Mouse (Mus musculus): Measurements from ENCODE around the gene Gtf3c5.

DNA sequence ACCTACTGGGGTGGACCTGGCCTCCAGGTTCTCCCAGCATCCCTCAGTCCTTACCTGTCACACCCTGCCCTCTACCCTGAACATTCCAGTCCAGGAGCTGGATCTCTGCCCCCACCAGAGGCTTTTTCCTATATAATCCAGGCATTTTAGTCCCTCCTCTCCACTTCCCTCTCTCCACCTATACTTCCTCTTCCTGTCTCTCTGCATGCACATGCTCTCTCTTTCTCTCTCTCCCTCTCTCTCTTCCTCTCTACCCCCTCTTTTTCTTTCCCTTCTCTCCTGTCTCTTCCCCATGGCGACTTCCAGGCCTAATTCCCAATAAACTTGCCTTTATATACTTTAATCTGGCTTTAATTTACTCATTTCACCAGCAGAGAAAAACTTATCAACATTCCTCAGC, 5.0 kb upstream of the Gtf3c5 start:
- TF ChIP-seq CTCF (IDR thresholded peaks at IDR 0.05 in 2 of 3, conservative IDR thresholded peaks at IDR 0.05 in 1 of 3; ENCODE audit: control insufficient read depth in 1 of 3, insufficient read depth in 1 of 3, low read depth in 2 of 3, low read length in 3 of 3, poor library complexity in 1 of 3, severe bottlenecking in 1 of 3) (no peak), POLR2A (IDR thresholded peaks at IDR 0.05; ENCODE audit: control insufficient read depth in 1 of 2, insufficient read depth in 1 of 2, low read depth in 1 of 2, low read length in 2 of 2, poor library complexity in 1 of 2) (0 out of 4 replicates have a peak, but pooled peaks of 1 of the 2 experiments have one; percentile 31), ZNF384 (IDR thresholded peaks at IDR 0.05; ENCODE audit: low read depth, low read length) (no peak), E2F4 (IDR thresholded peaks at IDR 0.05; ENCODE audit: borderline replicate concordance, low read depth, low read length) (no peak), EP300 (IDR thresholded peaks at IDR 0.05; ENCODE audit: low read depth in 1 of 2, low read length in 2 of 2) (no peak), GATA1 (IDR thresholded peaks at IDR 0.05; ENCODE audit: low read depth, low read length) (no peak), NELFE (IDR thresholded peaks at IDR 0.05; ENCODE audit: low read depth, low read length) (no peak; the same call in 1 of the 2 replicates)

All from MEL (cell line).